Mouse (Mus musculus): ENCODE measurements at regions not wholly inside any gene's neighbourhood (a gene's known extent, or its start where the extent isn't known, plus 50 kb on each side); places are given as distances from the start of the nearest gene placed in this dataset.
"Not testable (repeated sequence)": the region's sequence is repeated elsewhere in the genome, so short reads cannot be mapped to it uniquely, and the experiment has no call there.

DNA sequence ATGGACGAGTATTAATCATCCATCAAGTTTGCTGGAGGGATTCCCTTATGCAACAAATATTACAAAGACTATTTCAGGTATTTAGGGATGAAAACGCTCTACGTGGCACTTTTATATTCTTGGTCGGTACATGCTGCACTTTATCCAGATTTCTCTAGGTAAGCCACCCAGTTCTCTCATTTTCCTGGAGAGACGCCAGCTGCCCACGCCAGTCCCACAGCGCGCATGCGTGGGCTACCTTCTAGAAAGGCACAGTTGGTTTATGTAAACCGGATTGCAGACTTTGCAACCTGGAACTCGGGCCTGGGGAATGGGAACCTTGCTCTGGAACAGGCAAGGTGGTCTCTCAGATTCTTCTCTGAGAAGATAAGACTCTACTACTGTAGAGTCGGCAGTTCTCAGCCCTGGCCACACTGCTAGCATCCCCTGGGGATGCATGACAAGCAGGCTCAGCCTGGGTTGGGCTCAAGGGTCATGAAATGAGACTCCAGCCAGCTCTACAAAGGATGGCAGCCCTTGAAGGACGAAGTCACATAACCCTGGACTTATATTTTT is 265.0 kb downstream of the Etnk1 start:
- intact Hi-C loops (cut with DNase I) = no loop called here

DNA sequence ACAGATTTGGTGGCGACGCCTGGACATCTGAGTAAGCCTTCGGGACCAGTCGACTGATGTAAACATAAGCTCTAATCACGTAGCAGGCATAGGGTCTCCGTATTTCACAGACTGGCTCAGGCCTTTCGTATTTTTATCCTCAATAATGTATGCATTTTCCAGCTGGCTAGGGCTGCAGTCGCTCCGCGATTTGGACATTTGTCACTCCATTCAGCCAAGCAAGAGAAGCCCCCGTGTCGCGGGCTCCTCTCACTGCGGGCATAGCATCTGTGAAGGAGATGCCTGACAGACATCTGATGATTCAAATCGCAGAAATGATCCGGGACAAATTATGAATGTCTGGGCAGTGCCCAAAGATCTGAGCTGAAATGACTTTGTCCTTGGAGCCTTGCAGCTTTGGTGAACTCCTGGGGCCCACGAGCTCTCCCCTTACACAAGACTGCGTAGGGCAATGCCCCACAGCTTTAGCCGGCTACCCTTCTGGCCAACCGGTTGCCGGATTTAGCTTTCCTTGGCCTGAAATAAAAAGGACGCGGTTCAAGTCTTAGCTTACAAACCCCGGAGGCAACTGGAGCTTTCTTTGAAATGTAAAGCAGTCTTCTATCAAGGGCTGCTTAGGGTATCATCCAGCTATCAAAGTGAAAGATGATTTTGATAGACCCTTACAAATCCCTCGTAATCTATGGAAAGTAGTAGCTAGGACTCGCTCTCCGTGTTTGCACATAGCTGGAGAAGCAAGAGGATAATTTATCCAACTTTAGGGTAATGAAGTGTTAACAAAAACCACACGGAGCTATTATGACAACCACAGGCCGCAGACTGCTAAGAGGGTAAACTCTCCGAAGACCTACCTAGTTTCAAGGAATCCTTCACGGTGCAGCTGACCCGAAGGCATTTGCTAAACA is 270.6 kb downstream of the Etnk1 start:
- intact Hi-C loops (cut with DNase I) = no loop called here

DNA sequence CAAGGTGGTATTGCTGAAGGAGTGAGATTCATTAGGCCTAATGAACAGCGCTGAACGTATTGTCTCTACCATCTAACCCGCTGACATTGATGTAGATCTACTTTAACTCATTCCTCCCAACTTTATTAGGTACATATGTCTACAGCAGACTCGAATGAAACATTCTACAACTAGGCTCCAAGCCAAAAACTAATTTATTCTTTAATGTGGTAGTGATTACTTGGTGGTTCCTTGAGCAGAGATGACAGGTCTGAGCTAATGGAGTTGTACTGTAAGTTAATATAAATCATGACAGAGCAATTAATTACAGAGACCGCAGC is 271.2 kb downstream of the Etnk1 start:
- intact Hi-C loops (cut with DNase I) = no loop called here

DNA sequence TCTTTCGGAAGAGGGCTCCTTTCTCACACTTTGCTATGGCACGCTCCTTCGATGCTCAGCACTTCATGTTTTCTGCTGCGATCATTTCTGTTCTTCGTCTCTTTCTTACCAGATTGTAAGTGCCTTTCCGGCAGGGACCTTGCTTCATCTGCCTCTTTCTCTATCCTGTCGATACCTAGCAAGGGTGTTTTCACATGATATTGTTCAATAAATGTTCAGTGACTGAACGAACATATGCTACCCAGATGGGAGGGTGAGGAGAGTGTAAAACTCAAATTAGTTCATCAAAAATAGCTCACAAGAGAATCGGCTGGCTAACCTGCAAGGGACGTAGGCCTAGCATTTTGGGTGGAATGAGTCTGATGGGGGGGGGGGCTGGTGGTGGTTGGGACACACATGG is 272.5 kb downstream of the Etnk1 start:
- intact Hi-C loops (cut with DNase I) = no loop called here

DNA sequence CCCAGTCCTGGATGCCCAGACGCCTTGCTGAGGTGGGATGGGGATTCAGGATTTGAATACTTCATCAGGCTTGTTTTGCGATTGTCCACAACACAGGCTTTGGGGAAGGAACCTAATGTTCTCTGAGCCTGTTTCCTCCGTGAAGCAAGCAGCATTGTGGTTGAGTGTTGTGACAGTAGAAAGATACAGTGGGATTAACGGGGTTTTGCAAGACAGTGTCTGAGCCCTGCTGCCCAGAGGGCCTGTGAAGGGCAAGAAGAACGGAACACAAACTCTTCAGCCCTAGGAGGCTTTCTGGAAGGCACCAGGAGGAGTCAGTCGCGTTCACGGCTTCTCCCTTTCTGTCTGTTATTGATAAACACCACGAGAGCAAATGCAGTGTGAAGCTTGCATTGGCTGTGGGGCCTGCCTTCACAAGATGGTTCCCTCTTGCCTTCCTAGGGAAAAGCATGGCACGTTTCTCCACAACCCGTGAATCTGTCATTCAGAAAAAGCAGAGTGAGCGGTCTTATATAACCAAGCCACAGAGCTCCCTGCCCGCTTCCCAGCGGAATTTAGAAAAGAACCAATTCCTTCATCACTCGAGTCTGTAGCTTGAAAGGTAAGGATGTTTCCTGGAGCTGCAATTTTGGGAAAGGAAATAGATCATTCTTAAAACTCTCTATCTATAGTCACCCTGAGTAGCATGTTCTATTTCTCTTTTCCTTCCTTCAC is 273.4 kb downstream of the Etnk1 start:
- intact Hi-C loops (cut with DNase I) = no loop called here

DNA sequence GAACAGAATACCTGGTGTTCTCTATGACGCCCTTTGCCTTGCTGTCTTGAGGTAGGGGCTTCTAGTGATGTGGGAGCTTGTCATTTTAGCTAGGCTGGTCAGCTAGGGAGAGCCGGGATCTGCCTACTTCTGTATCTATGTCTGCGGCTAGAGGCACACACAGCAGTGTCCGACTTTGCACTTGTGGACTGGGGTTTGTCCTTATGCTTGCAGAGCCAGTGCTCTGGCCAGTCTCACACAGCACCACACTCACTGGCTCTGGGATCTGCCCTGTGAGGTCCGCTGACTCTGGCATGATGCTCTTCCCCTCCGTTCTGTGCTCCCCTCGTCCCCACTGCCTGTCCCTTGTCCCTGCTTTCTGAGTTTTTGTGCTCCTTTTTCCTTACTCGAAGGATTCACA is 275.3 kb downstream of the Etnk1 start:
- intact Hi-C loops (cut with DNase I) = no loop called here

DNA sequence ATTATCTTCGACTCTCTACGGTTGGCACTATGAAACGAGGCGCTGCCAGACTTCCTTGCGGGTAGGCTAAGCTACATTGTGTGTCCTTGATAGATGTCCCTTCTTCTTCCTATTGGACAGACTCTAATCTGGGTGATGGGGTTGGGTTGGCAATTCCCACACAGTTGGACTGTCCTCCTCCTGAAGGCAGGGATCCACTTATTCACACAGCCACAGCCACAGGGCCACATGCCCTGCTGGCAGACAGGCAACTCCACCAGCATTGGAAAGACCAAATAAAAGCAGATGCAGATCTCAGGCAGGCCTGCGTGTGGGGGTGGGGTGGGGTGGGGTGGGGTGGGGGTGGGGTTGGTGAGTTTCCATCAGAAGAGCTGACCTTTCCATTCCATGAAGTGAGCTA is 276.4 kb downstream of the Etnk1 start:
- intact Hi-C loops (cut with DNase I) = no loop called here

DNA sequence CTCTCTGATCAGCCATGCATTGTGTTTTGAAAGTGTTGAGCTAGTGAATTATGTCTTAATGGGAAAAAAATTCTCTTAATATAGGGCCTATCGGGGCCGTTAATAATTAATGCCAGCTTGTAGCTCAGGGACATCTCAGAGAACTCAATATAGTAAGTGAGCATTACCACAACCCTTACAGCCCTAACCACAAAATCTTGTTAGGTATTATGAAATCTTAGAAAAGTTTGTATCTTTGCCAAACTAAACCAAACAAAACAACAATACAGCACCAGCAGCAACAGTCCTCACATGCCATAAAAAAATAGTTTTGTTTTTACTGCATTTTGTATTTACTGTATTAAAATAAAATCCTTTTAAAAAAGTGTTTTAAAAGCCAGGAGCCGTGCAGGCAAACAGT is 277.8 kb downstream of the Etnk1 start:
- intact Hi-C loops (cut with DNase I) = no loop called here

DNA sequence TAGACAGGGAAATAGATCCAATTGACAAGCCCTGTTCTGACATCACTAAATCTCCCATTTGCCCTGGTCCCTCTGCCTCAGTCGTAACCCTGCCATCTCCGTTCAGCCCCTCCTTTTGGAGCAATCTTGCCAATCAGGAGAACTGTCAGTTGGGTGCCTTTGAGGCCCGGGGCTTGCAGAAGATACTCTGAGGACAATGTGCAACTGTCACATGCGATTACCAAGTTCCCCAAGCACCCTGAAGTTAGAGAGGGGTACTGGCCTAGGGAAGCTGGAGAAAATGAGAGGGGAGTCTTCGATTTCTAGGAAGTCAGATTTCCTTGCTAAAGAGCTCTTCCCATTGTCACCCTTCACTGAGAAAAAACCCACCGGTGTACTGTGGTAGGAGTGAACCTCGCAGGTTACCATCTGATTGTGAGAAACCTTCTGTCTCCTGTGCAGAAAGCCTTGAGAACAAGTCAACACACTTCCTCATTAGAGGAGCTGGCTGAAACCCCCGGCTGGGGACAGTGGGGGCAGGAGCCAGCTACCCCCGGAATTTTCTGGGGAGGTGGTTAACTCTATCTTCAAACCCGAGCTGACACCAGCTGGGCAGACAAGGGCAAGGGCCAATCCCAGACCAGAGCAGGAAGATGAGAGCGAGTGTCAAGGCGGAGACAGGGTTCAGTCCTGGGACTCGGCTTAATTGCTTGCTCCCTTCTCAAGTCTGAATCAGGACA is 279.0 kb downstream of the Etnk1 start:
- intact Hi-C loops (cut with DNase I) = no loop called here

DNA sequence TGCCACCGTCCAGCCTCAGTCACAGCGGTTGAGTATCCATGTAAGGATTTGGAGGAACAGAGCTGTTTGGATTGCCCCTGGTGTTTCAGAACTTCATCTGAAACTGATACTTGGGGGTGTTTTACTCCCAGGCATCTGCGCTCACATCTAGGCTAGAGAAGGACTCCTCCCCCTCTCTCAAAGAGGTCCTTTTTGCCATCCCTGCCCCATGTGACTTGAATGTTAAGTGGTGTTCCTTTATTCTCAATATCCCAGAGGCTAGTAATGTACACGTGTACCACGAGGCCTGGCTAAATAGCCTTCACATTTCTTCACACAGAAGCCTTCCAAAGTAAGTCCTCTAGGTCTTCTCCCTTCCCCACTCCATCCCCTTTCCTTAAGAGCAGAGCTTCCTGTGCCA is 280.0 kb downstream of the Etnk1 start:
- intact Hi-C loops (cut with DNase I) = no loop called here

DNA sequence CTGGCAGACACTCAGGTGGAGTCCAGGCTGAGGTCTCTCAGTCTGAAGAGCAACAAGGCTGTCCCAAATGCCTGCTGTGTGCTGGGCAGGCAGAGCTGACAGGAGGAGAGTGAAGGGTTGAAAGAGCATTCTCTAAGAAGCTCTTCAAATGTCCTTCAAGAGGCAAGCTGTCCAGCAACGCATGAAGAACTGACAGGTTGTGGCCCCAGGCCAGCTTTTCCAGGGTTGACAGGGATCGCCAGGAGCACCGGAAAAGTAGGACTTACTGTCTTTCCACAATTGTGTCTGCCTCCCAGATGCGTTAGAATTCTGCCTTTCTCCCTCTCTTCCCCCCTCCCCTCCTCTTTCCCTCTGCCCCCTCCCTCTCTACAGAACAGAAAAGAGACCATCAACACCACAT is 282.1 kb downstream of the Etnk1 start:
- intact Hi-C loops (cut with DNase I) = no loop called here

DNA sequence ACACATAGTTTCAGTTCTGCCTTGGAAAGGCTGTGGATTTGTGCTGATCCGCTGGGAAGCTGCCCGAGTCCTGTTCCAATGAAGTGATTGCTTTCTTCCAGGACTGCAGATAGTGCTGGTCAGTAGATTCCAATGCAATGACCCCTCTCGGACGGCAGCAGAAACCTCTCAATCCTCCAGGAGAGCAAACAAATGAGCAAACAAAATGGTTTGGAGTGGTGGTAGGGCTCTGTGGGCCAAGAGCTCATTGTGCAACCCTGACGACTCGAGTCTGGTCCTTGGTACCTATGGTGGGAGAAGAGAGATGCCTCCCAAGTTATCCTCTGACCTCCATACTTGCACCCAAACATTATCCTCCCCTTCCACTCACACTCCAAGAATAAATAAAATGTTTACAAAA is 284.8 kb downstream of the Etnk1 start:
- intact Hi-C loops (cut with DNase I) = no loop called here

DNA sequence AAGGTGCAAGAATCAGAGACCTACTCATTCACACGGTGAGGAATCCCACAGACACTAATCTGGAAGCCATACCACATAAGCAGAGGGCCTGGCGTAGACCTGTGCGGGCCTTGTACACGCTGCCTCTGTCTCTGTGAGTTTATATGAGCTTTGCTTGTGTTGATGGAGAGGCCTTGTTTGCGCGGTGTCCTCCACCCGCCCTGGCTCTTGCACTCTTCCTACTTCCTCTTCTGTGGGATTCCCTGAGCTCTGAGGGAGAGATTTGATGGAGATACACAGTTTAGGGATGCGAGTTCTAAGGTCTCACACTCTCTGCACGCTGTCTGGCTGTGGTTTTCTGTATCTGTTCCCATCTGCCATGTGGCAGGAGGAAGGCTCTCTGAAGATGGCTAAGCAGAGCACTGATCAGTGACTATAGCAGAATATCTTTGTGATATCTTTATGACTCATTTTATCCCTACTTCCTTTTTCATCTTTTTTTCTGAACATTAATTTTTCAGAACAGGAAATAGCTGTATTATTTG is 287.7 kb downstream of the Etnk1 start:
- intact Hi-C loops (cut with DNase I) = no loop called here

DNA sequence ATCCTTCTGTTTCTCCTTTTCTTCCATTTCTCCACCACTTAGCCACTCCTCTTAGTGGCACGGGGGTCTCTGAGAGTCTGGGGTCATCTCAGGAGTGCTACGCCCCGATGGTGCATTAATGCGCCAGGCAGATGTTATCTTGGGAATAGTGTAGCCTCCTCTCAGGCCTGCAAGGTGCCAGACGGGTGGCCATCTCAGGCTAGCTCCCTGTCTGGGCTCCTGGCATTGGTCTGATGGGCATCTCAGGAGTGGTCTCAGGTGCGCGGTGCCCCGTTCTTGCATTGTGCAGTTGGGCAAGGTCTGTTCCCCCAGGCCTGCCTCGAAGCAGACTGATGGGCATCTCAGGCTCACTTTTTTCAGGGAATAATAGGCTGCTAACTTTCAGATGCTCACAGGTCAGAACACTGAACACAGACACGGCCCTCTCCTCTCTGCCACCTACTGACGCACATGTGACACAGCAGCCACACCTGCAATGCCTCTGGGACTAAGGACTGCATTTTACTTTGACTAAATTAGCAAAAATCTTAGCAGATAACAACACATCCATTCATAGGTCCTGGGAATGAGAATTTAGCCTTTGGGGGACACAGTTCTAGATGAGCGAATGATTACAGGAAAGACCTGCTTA is 298.0 kb downstream of the Etnk1 start:
- intact Hi-C loops (cut with DNase I) = loop anchor here (5.0 kb wide), 1 partner anchor 143 kb away; no protein-coding TSS in a partner anchor

DNA sequence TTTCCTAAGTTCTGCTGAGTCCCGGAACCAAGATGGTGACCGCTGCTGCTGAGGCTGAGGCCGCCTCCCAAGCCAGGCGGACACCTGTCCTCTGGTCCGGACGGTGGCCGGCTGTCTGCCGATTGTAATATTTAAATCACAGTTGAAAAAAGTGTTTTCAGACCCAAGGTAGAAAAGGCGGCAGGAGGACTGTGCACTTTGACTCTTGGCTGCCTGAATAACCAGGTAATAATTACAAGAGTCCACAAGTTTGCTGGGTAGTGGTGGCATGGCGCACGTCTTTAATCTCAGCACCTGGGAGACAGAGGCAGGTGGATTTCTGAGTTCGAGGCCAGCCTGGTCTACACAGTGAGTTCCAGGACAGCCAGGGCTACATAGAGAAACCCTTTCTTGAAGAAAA is 305.7 kb downstream of the Etnk1 start:
- intact Hi-C loops (cut with DNase I) = not testable (repeated sequence)

DNA sequence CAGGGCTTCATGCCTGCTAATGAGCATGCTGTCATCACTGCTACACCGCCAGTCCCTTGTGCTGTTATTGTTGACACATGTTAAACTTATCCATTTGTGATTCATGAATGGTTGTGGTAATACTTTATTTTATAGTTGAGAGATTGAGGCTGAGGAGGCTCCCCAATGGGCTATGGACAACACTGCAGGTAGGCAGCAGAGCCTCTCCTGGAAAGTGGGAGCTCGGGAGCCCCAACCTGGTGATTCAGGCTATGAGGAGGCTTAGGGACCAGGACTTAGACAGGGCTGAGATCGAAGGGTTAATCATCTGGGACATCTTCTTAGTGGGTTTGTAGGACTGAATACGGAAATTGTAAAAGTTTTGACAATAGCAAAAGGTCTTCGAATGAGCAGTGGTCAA is 307.4 kb downstream of the Etnk1 start:
- intact Hi-C loops (cut with DNase I) = no loop called here

DNA sequence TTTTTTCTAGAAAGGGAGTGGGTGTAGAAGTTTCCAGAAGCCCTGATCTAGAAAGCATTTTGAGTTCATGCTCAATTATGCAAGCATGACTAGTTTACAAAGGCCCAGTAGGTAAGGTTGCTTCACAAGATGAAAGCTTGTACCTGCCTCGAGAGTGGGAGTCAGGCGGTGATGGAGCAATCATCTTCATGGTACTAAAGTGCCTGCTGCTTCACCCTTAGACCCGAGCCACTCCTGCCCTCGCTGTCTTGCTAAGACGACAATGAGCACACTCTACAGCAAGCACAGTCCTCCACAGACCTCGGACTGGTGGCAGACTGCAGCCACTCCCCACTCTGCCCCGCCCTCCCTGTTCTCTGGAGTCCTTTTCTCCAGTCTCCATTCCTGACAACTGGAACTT is 308.3 kb downstream of the Etnk1 start:
- intact Hi-C loops (cut with DNase I) = no loop called here

DNA sequence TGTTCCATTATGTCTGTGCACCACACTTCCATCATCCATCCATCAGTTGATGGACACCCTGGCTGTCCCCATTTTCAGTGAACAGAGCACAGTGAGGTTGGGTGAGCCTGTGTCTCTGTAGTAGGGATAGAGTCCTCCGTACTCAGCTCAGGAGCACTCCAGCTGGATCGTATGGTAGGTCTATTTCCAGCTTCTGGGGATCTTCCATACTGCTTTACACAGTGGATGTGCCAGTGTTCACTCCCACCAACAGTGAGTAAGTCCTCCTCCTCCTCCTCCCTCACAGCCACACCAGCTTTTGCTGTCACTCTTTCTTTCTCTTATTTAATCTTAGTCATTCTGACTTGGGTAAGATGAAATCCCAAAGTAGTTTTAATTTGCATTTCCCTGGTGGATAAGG is 310.4 kb downstream of the Etnk1 start:
- intact Hi-C loops (cut with DNase I) = no loop called here

DNA sequence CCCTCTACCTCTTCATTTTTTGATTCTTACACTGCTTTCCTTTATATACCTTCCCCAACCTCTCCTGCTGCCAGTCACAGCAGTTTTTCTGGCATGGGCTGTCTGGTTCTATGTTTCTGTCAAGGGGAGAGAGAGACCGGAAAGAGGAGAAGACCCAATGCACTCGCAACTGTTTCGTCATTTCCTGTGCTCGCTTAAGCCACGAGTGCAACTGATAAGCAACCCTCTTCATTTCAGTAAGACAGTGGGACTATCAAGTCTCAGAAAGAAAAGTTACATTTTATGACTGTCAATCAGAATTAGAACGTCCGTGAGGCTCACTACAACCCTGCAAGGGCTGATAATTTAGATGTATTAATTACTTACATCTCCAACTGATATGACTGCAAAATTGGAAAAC is 312.2 kb downstream of the Etnk1 start:
- intact Hi-C loops (cut with DNase I) = no loop called here

DNA sequence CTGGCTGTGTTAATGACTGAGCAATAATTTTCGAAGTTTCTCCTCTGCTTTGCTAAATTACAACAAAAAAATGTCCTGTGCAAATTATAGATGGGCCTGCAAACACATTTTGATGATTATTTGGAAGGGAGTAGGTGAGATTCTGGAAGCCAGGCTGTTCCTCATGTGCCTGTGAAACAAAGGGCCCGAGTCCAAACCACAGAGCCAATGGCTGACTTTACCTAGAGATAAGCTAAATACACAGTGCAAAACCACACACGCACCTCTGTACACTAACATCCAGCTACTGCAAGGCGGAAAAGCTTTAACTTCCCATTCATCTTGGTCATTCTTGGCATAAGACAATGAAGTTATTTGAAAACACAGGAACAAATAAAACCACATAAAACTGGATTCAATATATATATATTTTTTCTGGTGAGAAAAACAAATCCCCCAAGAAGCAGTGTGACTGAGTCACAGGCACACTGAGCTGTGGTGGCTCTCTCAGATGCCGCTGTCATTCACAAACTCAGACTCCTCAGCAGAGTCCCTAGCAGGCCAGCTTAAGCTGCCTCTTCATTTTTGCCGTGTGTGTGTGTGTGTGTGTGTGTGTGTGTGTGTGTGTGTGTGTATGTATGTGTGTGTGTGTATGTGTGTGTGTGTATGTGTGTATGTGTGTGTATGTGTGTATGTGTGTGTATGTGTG is 312.8 kb downstream of the Etnk1 start:
- intact Hi-C loops (cut with DNase I) = no loop called here

DNA sequence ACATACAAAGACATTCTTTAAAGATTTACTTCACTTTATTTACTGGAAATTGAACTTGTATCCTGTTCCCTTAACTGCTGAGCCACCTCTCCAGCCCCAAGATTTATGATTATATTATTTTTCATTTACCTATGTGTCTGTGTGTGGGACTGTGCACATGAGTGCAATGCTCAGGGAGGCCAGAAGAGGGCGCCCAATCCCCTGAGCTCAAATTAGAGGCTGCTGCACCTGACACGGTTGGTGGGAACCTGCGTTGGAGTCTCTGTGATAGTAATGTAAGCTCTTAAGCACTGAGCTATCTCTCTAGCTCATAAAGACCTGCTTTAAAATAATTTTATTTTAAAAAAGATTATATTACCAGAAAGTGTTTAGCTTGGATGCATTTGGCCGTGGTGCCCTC is 315.3 kb downstream of the Etnk1 start:
- intact Hi-C loops (cut with DNase I) = no loop called here

Measured in adrenal gland (tissue).